Mouse (Mus musculus) kidney, postnatal 25 days (tissue): ENCODE results near the gene Dbh.

ENCODE experiments used
- DNase-seq, 2 experiments: peaks; one replicate each; pipeline ENCODE4 v3.0.0; 2021; ENCODE audit warnings: mixed read lengths in 2 of 2

The Dbh gene

GRCm38 (mm10) chr2:27166074-27166473, 1.0 kb downstream of the Dbh start:
- DNase-seq = no peak

GRCm38 (mm10) chr2:27166999-27167398, 2.0 kb downstream of the Dbh start:
- DNase-seq = no peak

GRCm38 (mm10) chr2:27174242-27174641, 9.2 kb downstream of the Dbh start:
- no peak for DNase-seq

- DNase-seq = peak in 1 of 2 experiments; percentile 20
These were observed 10.7 kb downstream of the Dbh start for GRCm38 (mm10) chr2:27175696-27176267.

GRCm38 (mm10) chr2:27179101-27179500, 14.1 kb downstream of the Dbh start:
- no peak for DNase-seq

- DNase-seq = peak in 1 of 2 experiments; percentile 63
These were observed 16.9 kb downstream of the Dbh start for GRCm38 (mm10) chr2:27181907-27182306.

- no peak for DNase-seq
These were observed 18.7 kb downstream of the Dbh start for GRCm38 (mm10) chr2:27183734-27184133.

GRCm38 (mm10) chr2:27187531-27187930, 22.5 kb downstream of the Dbh start:
- DNase-seq = no peak

- no peak for DNase-seq
These were observed 25.0 kb downstream of the Dbh start for GRCm38 (mm10) chr2:27189994-27190393.

GRCm38 (mm10) chr2:27198551-27199246, 33.7 kb downstream of the Dbh start:
- DNase-seq = no peak

- no peak for DNase-seq
These were observed 35.6 kb downstream of the Dbh start for GRCm38 (mm10) chr2:27200586-27200985.

- DNase-seq = no peak
These were observed 40.6 kb downstream of the Dbh start for GRCm38 (mm10) chr2:27205666-27206065.

- DNase-seq = peak; percentile 46 to 60
These were observed 41.2 kb downstream of the Dbh start for GRCm38 (mm10) chr2:27206128-27206797.

GRCm38 (mm10) chr2:27207126-27207525, 42.1 kb downstream of the Dbh start:
- DNase-seq = peak; percentile 53 to 91

- no peak for DNase-seq
These were observed 44.3 kb downstream of the Dbh start for GRCm38 (mm10) chr2:27209370-27209769.

GRCm38 (mm10) chr2:27209816-27210215, 44.8 kb downstream of the Dbh start:
- DNase-seq = peak in 1 of 2 experiments; percentile 56

GRCm38 (mm10) chr2:27210255-27210654, 45.2 kb downstream of the Dbh start:
- peak; percentile 65 to 70 for DNase-seq

- DNase-seq = no peak
These were observed 45.7 kb downstream of the Dbh start for GRCm38 (mm10) chr2:27210676-27211210.

- peak; percentile 72 to 92 for DNase-seq
These were observed 47.2 kb downstream of the Dbh start for GRCm38 (mm10) chr2:27211966-27212893.

GRCm38 (mm10) chr2:27215537-27215936, 50.5 kb downstream of the Dbh start:
- peak in 1 of 2 experiments; percentile 53 for DNase-seq

- no peak for DNase-seq
These were observed 53.1 kb downstream of the Dbh start for GRCm38 (mm10) chr2:27218121-27218544.

- DNase-seq = no peak
These were observed 53.5 kb downstream of the Dbh start for GRCm38 (mm10) chr2:27218569-27218968.
